Mouse (Mus musculus) adrenal gland, postnatal 14 days (tissue): ENCODE data around the gene Spin1. TPM values are rescaled to one million over a fixed set of nuclear protein-coding genes. Genes with fewer than 3 reads are reported as not detected.

Source experiments
- DNase-seq: peaks from one replicate; pipeline ENCODE4 v3.0.0; 2021; ENCODE audit warnings: mixed read lengths
- total RNA-seq: library from RNA; stranded (reverse); gene quantifications from 2 replicates; pipeline ENCODE4 v1.2.3, GENCODE M21; 2021

Spin1 gene
- total RNA-seq, 1 experiment from 2014 or later, result 64.3 TPM

- no peak for DNase-seq
Measured at GRCm38 (mm10) chr13:51197699-51198098, 97.0 kb downstream of the Spin1 start.

GRCm38 (mm10) chr13:51198186-51198585, 97.5 kb downstream of the Spin1 start:
- peak; percentile 42 for DNase-seq

Other genes with a start within 250 kb of the Spin1 start
- gene Nxnl2, start 70.1 kb downstream of the Spin1 start, total RNA-seq, result 0.56 and 0.64 TPM in 2 replicates